Mouse (Mus musculus): ENCODE measurements at regions not wholly inside any gene's neighbourhood (a gene's known extent, or its start where the extent isn't known, plus 50 kb on each side); places are given as distances from the start of the nearest gene placed in this dataset.

GRCm38 (mm10) chr1:187418186-187419140 lies 190.1 kb upstream of the Esrrg start:
- TF ChIP-seq POLR2A (IDR thresholded peaks at IDR 0.05; ENCODE audit: low read depth, low read length) (no peak), CTCF (conservative IDR thresholded peaks at IDR 0.05; ENCODE audit: insufficient read depth, insufficient read length, low read depth, low read length) (no peak)

All from kidney, adult 2 months (tissue).